ENCODE assay signal across 8 mouse cellular contexts in the genomic region with DNA sequence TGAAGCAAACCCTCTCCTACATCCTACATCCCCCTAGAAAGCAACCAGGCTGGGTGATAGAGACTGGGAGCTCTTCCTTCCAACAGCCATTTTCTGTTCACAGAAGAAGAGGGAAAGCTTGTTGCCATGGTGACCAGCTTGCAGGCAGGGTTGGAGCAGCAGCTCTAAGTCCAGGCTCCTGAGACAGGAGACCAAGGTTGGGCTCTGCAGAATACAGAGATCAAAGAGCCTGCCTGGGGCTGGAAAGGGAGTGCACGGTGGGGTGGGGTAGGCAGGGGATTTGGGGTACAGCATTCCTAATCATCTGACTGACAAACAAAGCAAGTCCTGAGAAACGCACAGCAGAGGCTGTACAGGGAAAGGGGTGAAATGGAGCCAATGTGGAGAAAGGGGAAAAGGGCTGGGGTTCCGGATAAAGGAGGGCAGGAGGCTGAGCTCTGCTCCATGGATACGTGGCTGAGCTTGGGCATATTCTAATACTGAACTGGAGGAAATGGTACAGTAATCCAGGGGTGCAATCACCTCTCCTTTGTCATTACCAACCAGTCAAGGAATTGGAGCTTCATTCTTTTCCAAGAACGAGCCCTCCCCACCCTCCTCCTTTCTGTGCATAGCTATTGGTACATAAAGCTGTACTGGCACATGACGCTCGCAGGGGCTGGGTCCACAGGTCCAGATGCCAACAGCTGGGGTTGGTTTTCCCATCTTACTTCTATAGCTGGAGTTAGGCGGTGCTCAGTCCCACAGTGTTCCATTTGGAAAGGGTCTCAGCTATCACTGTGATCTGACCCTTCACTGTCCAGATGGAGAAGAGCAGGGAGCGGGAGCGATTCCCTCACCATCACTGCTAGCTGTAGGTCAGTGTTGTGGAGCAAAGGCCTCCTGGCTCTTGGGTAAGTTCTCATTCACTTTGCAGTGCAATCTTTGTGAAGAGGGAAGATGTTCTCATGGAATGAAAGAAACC.
DNase-seq lines count a peak whose midpoint lies in the region; ATAC-seq and TF ChIP-seq lines count a peak whose summit lies in the region.

No protein-coding gene starts in this region.

- peaks cover 23 to 38% of the 10 kb centered on the region in 2 experiments for H3K4me1 ChIP-seq in heart, embryonic 14.5 days (ENCODE audit: control insufficient read depth in 2 of 2, insufficient read depth in 2 of 2, low read length in 2 of 2)
- no peaks in the 10 kb centered on the region; the same call in 1 of the 2 replicates for H3K4me1 ChIP-seq in heart, adult 2 months (ENCODE audit: control insufficient read depth, insufficient read depth, low read length)
- H3K4me1 ChIP-seq in forebrain, embryonic 10.5 days: peaks cover 28% of the 10 kb centered on the region
- peaks cover 47% of the 10 kb centered on the region for H3K4me1 ChIP-seq in midbrain, embryonic 14.5 days (ENCODE audit: control insufficient read depth, insufficient read depth, low read length)

- no peak for TF ChIP-seq CTCF in heart, adult 2 months (IDR thresholded peaks at IDR 0.05)

- no peak overlapping the region for H3K4me3 ChIP-seq in heart, embryonic 14.5 days (ENCODE audit: control insufficient read depth in 1 of 2, insufficient read depth in 1 of 2, low read depth in 1 of 2, low read length in 2 of 2)
- no peak overlapping the region for H3K4me3 ChIP-seq in heart, adult 2 months
- H3K4me3 ChIP-seq in forebrain, embryonic 10.5 days: no peak overlapping the region; the same call in 1 of the 2 replicates
- H3K4me3 ChIP-seq in midbrain, embryonic 14.5 days (replicated peaks; ENCODE audit: low read depth, low read length): no peak overlapping the region

- no peak for TF ChIP-seq POLR2A in heart, adult 2 months (IDR thresholded peaks at IDR 0.05; ENCODE audit: insufficient read depth, low read depth, low read length)

- no peak for DNase-seq in heart, adult 2 months
- peak; percentile 9 for DNase-seq in adrenal gland, postnatal 25 days
- DNase-seq in forebrain, embryonic 10.5 days (ENCODE audit: extremely low spot score, low spot score): peak; percentile 55
- peak; percentile 72 for DNase-seq in layer of hippocampus, adult 11-12 months (ENCODE audit: low spot score)
- peak; percentile 95 for DNase-seq in midbrain, embryonic 14.5 days
- DNase-seq in adipocyte (ENCODE audit: low spot score): no peak

- H3K27ac ChIP-seq in heart, embryonic 14.5 days (replicated peaks in 1 of 2; ENCODE audit: control insufficient read depth in 1 of 2, insufficient read depth in 1 of 2, low read depth in 2 of 2, low read length in 2 of 2): peak overlapping the region; percentile 50 to 76; a peak in 3 of 4 replicates
- no peak overlapping the region for H3K27ac ChIP-seq in heart, adult 2 months
- peak overlapping the region; percentile 76 for H3K27ac ChIP-seq in forebrain, embryonic 10.5 days
- peak overlapping the region; percentile 95 for H3K27ac ChIP-seq in midbrain, embryonic 14.5 days (replicated peaks; ENCODE audit: low read depth, low read length)

- peaks cover 32% of the 10 kb centered on the region for H3K36me3 ChIP-seq in heart, embryonic 14.5 days (ENCODE audit: control insufficient read depth, insufficient read depth, low read length)
- H3K36me3 ChIP-seq in heart, adult 2 months (ENCODE audit: control insufficient read depth, insufficient read depth, low read length): no peaks in the 10 kb centered on the region
- H3K36me3 ChIP-seq in forebrain, embryonic 10.5 days (replicated peaks): peaks cover 4% of the 10 kb centered on the region; the same call in 1 of the 2 replicates
- peaks cover 32% of the 10 kb centered on the region for H3K36me3 ChIP-seq in midbrain, embryonic 14.5 days (ENCODE audit: control insufficient read depth, insufficient read depth, low read length)

- H3K4me2 ChIP-seq in heart, embryonic 14.5 days (ENCODE audit: low read length): 0 out of 2 replicates have a peak overlapping the region, but pooled peaks have one; percentile 12
- H3K4me2 ChIP-seq in midbrain, embryonic 14.5 days (ENCODE audit: low read length): peak overlapping the region; percentile 42

- no peaks in the 10 kb centered on the region for H3K27me3 ChIP-seq in heart, embryonic 14.5 days (ENCODE audit: control insufficient read depth, insufficient read depth, low read length)
- H3K27me3 ChIP-seq in heart, adult 2 months (ENCODE audit: control insufficient read depth, insufficient read depth, low read length): no peaks in the 10 kb centered on the region
- no peaks in the 10 kb centered on the region for H3K27me3 ChIP-seq in forebrain, embryonic 10.5 days (ENCODE audit: poor library complexity, severe bottlenecking)
- no peaks in the 10 kb centered on the region for H3K27me3 ChIP-seq in midbrain, embryonic 14.5 days (ENCODE audit: control insufficient read depth, insufficient read depth, low read length)

- no peak for TF ChIP-seq EP300 in heart, adult 2 months (IDR thresholded peaks at IDR 0.05; ENCODE audit: insufficient read depth, low read depth, low read length)

- no peaks in the 10 kb centered on the region for H3K9me3 ChIP-seq in heart, embryonic 14.5 days (ENCODE audit: control insufficient read depth, low read length)
- H3K9me3 ChIP-seq in forebrain, embryonic 10.5 days: no peaks in the 10 kb centered on the region
- H3K9me3 ChIP-seq in midbrain, embryonic 14.5 days (ENCODE audit: control insufficient read depth, low read length): no peaks in the 10 kb centered on the region

- 61% methylated on average over 10 of the region's 10 CpGs for WGBS in heart, embryonic 14.5 days
- WGBS in heart, adult 2 months: 71% methylated on average over 10 of the region's 10 CpGs
- 40% methylated on average over 10 of the region's 10 CpGs for WGBS in forebrain, embryonic 10.5 days
- WGBS in midbrain, embryonic 14.5 days: 35% methylated on average over 10 of the region's 10 CpGs

- no peaks in the 10 kb centered on the region for H3K79me2 ChIP-seq in heart, adult 2 months (replicated peaks; ENCODE audit: control insufficient read depth, insufficient read depth, low read length)

- H3K9ac ChIP-seq in heart, embryonic 14.5 days (ENCODE audit: low read length): peak overlapping the region; percentile 21; the same call in 1 of the 2 replicates
- no peak overlapping the region for H3K9ac ChIP-seq in heart, adult 2 months (ENCODE audit: low read depth, low read length)
- H3K9ac ChIP-seq in midbrain, embryonic 14.5 days (replicated peaks; ENCODE audit: low read length): peak overlapping the region; percentile 27

- intact Hi-C loops in heart, adult 2 months (cut with DNase I): no loop called here

- no peak for ATAC-seq in heart, embryonic 14.5 days (ENCODE audit: insufficient number of reproducible peaks, insufficient read depth, low FRiP score, low read depth)
- ATAC-seq in midbrain, embryonic 14.5 days (ENCODE audit: low FRiP score, low TSS enrichment): peak; percentile 96
- ATAC-seq in erythroid progenitor cell, adult 5-6 weeks (replicated peaks; ENCODE audit: low FRiP score, poor library complexity, severe bottlenecking): no peak

Comparison
In these comparisons a context has a peak if more than half of its experiments do, and no peak if none do; other contexts are left out.
1. DNase-seq: peak in adrenal gland, postnatal 25 days (single experiment), forebrain, embryonic 10.5 days (single experiment), layer of hippocampus, adult 11-12 months (single experiment) and midbrain, embryonic 14.5 days (single experiment); none in heart, adult 2 months (0 of 2) and adipocyte (single experiment).